Mouse (Mus musculus): ENCODE data around the gene Tnnc1. TPM values are rescaled to one million over a fixed set of nuclear protein-coding genes. Genes with fewer than 3 reads are reported as not detected.
A peak's percentile ranks its signal among the peaks of the same experiment; 100 is the strongest.

Gene Tnnc1
- polyA plus RNA-seq, 1 experiment from 2014 or later: 36.3 TPM

GRCm38 (mm10) chr14:31245946-31246345, 37.8 kb downstream of the Tnnc1 start:
- no peak overlapping the region for H3K4me3 ChIP-seq (replicated peaks)
- ATAC-seq (ENCODE audit: low FRiP score): no peak
- H3K9me3 ChIP-seq (replicated peaks): no peaks in the 10 kb centered on the region
- H3K27me3 ChIP-seq (replicated peaks): no peaks in the 10 kb centered on the region
- H3K4me1 ChIP-seq: peaks cover 8% of the 10 kb centered on the region
- H3K9ac ChIP-seq (replicated peaks): no peak overlapping the region
- no peak overlapping the region for H3K27ac ChIP-seq (replicated peaks)
- H3K36me3 ChIP-seq: no peaks in the 10 kb centered on the region
- no peak overlapping the region for H3K4me2 ChIP-seq
- WGBS: 80% methylated on average over 1 of the region's 1 CpGs

GRCm38 (mm10) chr14:31248396-31248795, 40.3 kb downstream of the Tnnc1 start:
- no peak overlapping the region for H3K4me3 ChIP-seq (replicated peaks)
- no peak overlapping the region for H3K9ac ChIP-seq (replicated peaks)
- H3K36me3 ChIP-seq: peaks cover 8% of the 10 kb centered on the region
- ATAC-seq (ENCODE audit: low FRiP score): no peak
- no peaks in the 10 kb centered on the region for H3K9me3 ChIP-seq (replicated peaks)
- H3K4me2 ChIP-seq: no peak overlapping the region
- WGBS: 92% methylated on average over 6 of the region's 6 CpGs
- no peak overlapping the region for H3K27ac ChIP-seq (replicated peaks)
- no peaks in the 10 kb centered on the region for H3K27me3 ChIP-seq (replicated peaks)
- peaks cover 22% of the 10 kb centered on the region for H3K4me1 ChIP-seq

- peak; percentile 91; the same call in 1 of the 2 replicates for ATAC-seq (ENCODE audit: low FRiP score)
- Histone ChIP-seq H3K4me3 (replicated peaks) (peak overlapping the region; percentile 67), H3K36me3 (peaks cover 28% of the 10 kb centered on the region), H3K27ac (replicated peaks) (peak overlapping the region; percentile 97), H3K4me1 (peaks cover 25% of the 10 kb centered on the region), H3K9me3 (replicated peaks) (no peaks in the 10 kb centered on the region), H3K9ac (replicated peaks) (peak overlapping the region; percentile 97), H3K27me3 (replicated peaks) (no peaks in the 10 kb centered on the region), H3K4me2 (peak overlapping the region; percentile 86)
- 21% methylated on average over 38 of the region's 38 CpGs for WGBS
These were observed 42.3 kb downstream of the Tnnc1 start for GRCm38 (mm10) chr14:31250222-31251083.

- Histone ChIP-seq H3K9me3 (replicated peaks) (no peaks in the 10 kb centered on the region), H3K4me3 (replicated peaks) (peak within 1 kb of the TSS; percentile 67), H3K4me2 (peak within 1 kb of the TSS; percentile 86), H3K4me1 (peaks cover 25% of the 10 kb centered on the region), H3K27me3 (replicated peaks) (no peaks in the 10 kb centered on the region), H3K36me3 (peaks cover 35% of the 10 kb centered on the region), H3K27ac (replicated peaks) (peak within 1 kb of the TSS; percentile 97), H3K9ac (replicated peaks) (peak within 1 kb of the TSS; percentile 97)
- under 1% methylated on average over 74 of the region's 75 CpGs for WGBS
- peak; percentile 94 for ATAC-seq (ENCODE audit: low FRiP score)
These were observed 43.0 kb downstream of the Tnnc1 start, which contains the start of the genes Phf7 and Bap1 for GRCm38 (mm10) chr14:31251084-31251604. Gene Phf7 (minus strand): TSS chr14:31251317. Gene Bap1 (plus strand): TSS chr14:31251450.

- 2% methylated on average over 18 of the region's 18 CpGs for WGBS
- peaks cover 25% of the 10 kb centered on the region for H3K4me1 ChIP-seq
- H3K9ac ChIP-seq (replicated peaks): peak overlapping the region; percentile 97
- peak overlapping the region; percentile 97 for H3K27ac ChIP-seq (replicated peaks)
- no peak; the same call in none of the 2 replicates for ATAC-seq (ENCODE audit: low FRiP score)
- peak overlapping the region; percentile 86 for H3K4me2 ChIP-seq
- no peaks in the 10 kb centered on the region for H3K9me3 ChIP-seq (replicated peaks)
- no peaks in the 10 kb centered on the region for H3K27me3 ChIP-seq (replicated peaks)
- peak overlapping the region; percentile 67 for H3K4me3 ChIP-seq (replicated peaks)
- H3K36me3 ChIP-seq: peaks cover 40% of the 10 kb centered on the region
These were observed 43.5 kb downstream of the Tnnc1 start for GRCm38 (mm10) chr14:31251626-31252025.

GRCm38 (mm10) chr14:31252091-31252490, 44.0 kb downstream of the Tnnc1 start:
- no peak for ATAC-seq (ENCODE audit: low FRiP score)
- Histone ChIP-seq H3K4me2 (peak overlapping the region; percentile 86), H3K4me3 (replicated peaks) (peak overlapping the region; percentile 67), H3K9ac (replicated peaks) (peak overlapping the region; percentile 97), H3K36me3 (peaks cover 45% of the 10 kb centered on the region), H3K27me3 (replicated peaks) (no peaks in the 10 kb centered on the region), H3K9me3 (replicated peaks) (no peaks in the 10 kb centered on the region), H3K27ac (replicated peaks) (no peak overlapping the region), H3K4me1 (peaks cover 25% of the 10 kb centered on the region)
- 86% methylated on average over 5 of the region's 5 CpGs for WGBS

GRCm38 (mm10) chr14:31258476-31259050, 50.5 kb downstream of the Tnnc1 start:
- Histone ChIP-seq H3K9ac (replicated peaks) (no peak overlapping the region), H3K27me3 (replicated peaks) (no peaks in the 10 kb centered on the region), H3K9me3 (replicated peaks) (no peaks in the 10 kb centered on the region), H3K27ac (replicated peaks) (no peak overlapping the region), H3K36me3 (peaks cover 83% of the 10 kb centered on the region), H3K4me1 (0 out of 2 replicates have a peak, but pooled peaks cover 3% of the 10 kb centered on the region), H3K4me3 (replicated peaks) (no peak overlapping the region), H3K4me2 (no peak overlapping the region)
- 98% methylated on average over 14 of the region's 14 CpGs for WGBS
- no peak for ATAC-seq (ENCODE audit: low FRiP score)

GRCm38 (mm10) chr14:31260374-31260773, 52.3 kb downstream of the Tnnc1 start:
- Histone ChIP-seq H3K9ac (replicated peaks) (no peak overlapping the region), H3K36me3 (peaks cover 65% of the 10 kb centered on the region), H3K4me2 (no peak overlapping the region), H3K27me3 (replicated peaks) (no peaks in the 10 kb centered on the region), H3K4me1 (no peaks in the 10 kb centered on the region), H3K27ac (replicated peaks) (no peak overlapping the region), H3K4me3 (replicated peaks) (no peak overlapping the region), H3K9me3 (replicated peaks) (no peaks in the 10 kb centered on the region)
- WGBS: 97% methylated on average over 4 of the region's 4 CpGs
- ATAC-seq (ENCODE audit: low FRiP score): no peak

GRCm38 (mm10) chr14:31260932-31261331, 52.8 kb downstream of the Tnnc1 start:
- Histone ChIP-seq H3K4me1 (no peaks in the 10 kb centered on the region), H3K36me3 (peaks cover 59% of the 10 kb centered on the region), H3K4me3 (replicated peaks) (no peak overlapping the region), H3K27ac (replicated peaks) (no peak overlapping the region), H3K9me3 (replicated peaks) (no peaks in the 10 kb centered on the region), H3K4me2 (no peak overlapping the region), H3K9ac (replicated peaks) (no peak overlapping the region), H3K27me3 (replicated peaks) (no peaks in the 10 kb centered on the region)
- no peak for ATAC-seq (ENCODE audit: low FRiP score)
- WGBS: 97% methylated on average over 9 of the region's 9 CpGs

Measured in neural tube, embryonic 15.5 days (tissue).